Mouse (Mus musculus) hindbrain, embryonic 14.5 days (tissue): ENCODE measurements around the gene F11r. TPM values are rescaled to one million over a fixed set of nuclear protein-coding genes. Genes with fewer than 3 reads are reported as not detected.

Experiments used
- ATAC-seq: fragments of 200-750 bp; cut with Nextera tagmentation; 2 replicates; pipeline ENCODE4 v1.8.0; 2017; ENCODE audit warnings: moderate number of reproducible peaks, mild to moderate bottlenecking, moderate TSS enrichment, moderate library complexity; ENCODE audit not compliant: low FRiP score
- DNase-seq: peaks from one replicate; pipeline ENCODE4 v3.0.0-alpha.2; 2015; ENCODE audit warnings: low spot score
- H3K27ac ChIP-seq: fragments of 300-500 bp; sonication (generic); 2 replicates; pipeline ENCODE4 v1.5.1; 2014; ENCODE audit warnings: mild to moderate bottlenecking, moderate library complexity
- H3K27me3 ChIP-seq: fragments of 300-500 bp; sonication (generic); 2 replicates; pipeline ENCODE4 v1.6.1; 2014; ENCODE audit warnings: mild to moderate bottlenecking, low read length, mixed read lengths; ENCODE audit not compliant: control insufficient read depth, insufficient read depth
- H3K36me3 ChIP-seq: fragments of 300-500 bp; sonication (generic); replicated peaks from 2 replicates; pipeline ENCODE4 v1.6.1; 2014; ENCODE audit not compliant: control insufficient read depth, insufficient read depth
- H3K4me1 ChIP-seq: fragments of 300-500 bp; sonication (generic); replicated peaks from 2 replicates; pipeline ENCODE4 v1.6.1; 2014; ENCODE audit warnings: antibody characterized with exemption, low read length, mixed read lengths; ENCODE audit not compliant: control insufficient read depth, insufficient read depth
- H3K4me2 ChIP-seq: fragments of 300-500 bp; sonication (generic); replicated peaks from 2 replicates; pipeline ENCODE4 v1.6.1; 2014; ENCODE audit warnings: mild to moderate bottlenecking, moderate library complexity
- H3K4me3 ChIP-seq: fragments of 300-500 bp; sonication (generic); replicated peaks from 2 replicates; pipeline ENCODE4 v1.5.1; 2014; ENCODE audit warnings: mild to moderate bottlenecking, low read length
- H3K9ac ChIP-seq: fragments of 300-500 bp; sonication (generic); 2 replicates; pipeline ENCODE4 v1.6.1; 2014
- H3K9me3 ChIP-seq: fragments of 300-500 bp; sonication (generic); 2 replicates; pipeline ENCODE4 v1.6.1; 2016; ENCODE audit warnings: low read length; ENCODE audit not compliant: control insufficient read depth
- WGBS: fragments of 180-500 bp; shearing (Covaris S2); extraction: QIAGEN DNeasy Blood & Tissue Kit; methylation state at CpG from one replicate; pipeline ENCODE4 v1.1.7; 2014; 5-methylcytosine and 5-hydroxymethylcytosine counted together
- polyA plus RNA-seq: library from polyadenylated mRNA; unstranded; fragments of >200 nt; fragmentation: Nextera tagmentation; extraction: Ambion mirVana; gene quantifications from 2 replicates; pipeline ENCODE4 v1.2.1, GENCODE M21; 2014

Gene F11r
- polyA plus RNA-seq, 1 experiment from 2014 or later = 14.0 TPM

DNA sequence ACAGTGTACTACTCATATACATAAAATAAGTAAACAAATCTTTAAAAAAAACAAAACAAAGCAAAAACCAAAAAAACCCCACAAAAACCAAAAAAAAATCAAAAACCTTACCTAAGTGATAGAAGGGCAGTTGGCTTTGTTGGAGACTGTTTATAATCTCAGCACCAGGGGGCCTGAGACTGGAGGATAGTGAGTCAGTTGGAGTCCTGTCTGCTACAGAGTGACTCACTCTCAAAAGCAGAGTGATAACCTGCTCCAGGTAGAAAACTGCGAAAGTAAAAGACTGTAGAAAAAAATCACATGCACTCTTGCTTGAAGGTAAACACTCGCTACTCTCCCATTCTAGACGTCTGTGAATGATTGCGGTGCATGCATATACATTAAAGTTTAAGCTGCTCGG lies 7.7 kb downstream of the F11r start:
- no peak overlapping the region for H3K4me2 ChIP-seq
- H3K36me3 ChIP-seq = no peaks in the 10 kb centered on the region
- H3K9ac ChIP-seq = no peak overlapping the region
- no peak overlapping the region for H3K4me3 ChIP-seq
- no peak overlapping the region for H3K27ac ChIP-seq
- DNase-seq (no peak), ATAC-seq (no peak)
- peaks cover 6% of the 10 kb centered on the region for H3K9me3 ChIP-seq
- 93% methylated on average over 5 of the region's 5 CpGs for WGBS
- peaks cover under 1% of the 10 kb centered on the region; the same call in 1 of the 2 replicates for H3K27me3 ChIP-seq
- H3K4me1 ChIP-seq = no peaks in the 10 kb centered on the region

DNA sequence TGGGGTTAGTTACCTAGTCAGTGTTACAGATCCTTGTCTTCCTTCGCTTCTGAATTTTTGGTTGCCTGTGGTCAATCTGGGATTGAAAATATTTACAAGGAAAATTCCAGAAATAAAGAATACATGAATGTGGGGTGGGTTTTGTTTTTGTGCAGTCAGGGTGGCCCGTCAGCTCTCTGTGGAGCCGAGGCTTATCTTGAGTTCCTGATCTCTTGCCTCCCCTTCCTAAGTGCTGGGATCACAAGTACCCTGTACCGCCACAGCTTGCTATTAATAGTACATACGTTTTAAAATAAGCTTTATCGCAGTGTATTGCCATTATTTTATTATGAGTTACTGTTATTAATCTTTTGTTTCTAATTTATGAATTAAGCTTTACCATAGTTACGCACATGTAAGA lies 9.5 kb downstream of the F11r start:
- Histone ChIP-seq H3K36me3 (no peaks in the 10 kb centered on the region), H3K9me3 (peaks cover 6% of the 10 kb centered on the region), H3K4me2 (no peak overlapping the region), H3K9ac (no peak overlapping the region), H3K4me1 (no peaks in the 10 kb centered on the region), H3K4me3 (no peak overlapping the region), H3K27ac (no peak overlapping the region), H3K27me3 (no peaks in the 10 kb centered on the region)
- WGBS = 80% methylated on average over 7 of the region's 7 CpGs
- ATAC-seq (no peak), DNase-seq (no peak)

DNA sequence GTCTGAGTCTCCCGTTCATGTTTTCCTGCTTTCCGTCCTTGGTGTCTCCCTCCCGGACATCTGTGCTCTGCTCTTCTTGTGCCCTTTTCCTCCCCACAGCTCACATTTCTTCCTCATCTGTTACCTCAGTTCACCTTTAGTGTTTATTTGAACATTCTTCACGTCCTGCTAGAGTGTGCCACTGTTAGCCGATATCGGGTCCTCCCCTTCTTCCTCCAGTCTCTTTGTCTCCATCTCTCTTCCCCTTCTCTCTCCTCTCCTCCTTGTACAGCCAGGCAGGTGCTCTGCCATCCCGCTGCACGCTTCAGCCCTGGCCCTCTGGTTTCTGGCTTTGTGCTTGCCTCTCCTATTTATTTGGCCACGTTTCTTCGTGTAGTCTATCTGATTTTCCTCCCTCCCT lies 10.4 kb downstream of the F11r start:
- Histone ChIP-seq H3K36me3 (no peaks in the 10 kb centered on the region), H3K27ac (no peak overlapping the region), H3K9ac (no peak overlapping the region), H3K27me3 (no peaks in the 10 kb centered on the region), H3K4me1 (no peaks in the 10 kb centered on the region), H3K9me3 (peaks cover 6% of the 10 kb centered on the region), H3K4me3 (no peak overlapping the region), H3K4me2 (no peak overlapping the region)
- ATAC-seq (no peak), DNase-seq (no peak)
- WGBS = 79% methylated on average over 10 of the region's 10 CpGs

DNA sequence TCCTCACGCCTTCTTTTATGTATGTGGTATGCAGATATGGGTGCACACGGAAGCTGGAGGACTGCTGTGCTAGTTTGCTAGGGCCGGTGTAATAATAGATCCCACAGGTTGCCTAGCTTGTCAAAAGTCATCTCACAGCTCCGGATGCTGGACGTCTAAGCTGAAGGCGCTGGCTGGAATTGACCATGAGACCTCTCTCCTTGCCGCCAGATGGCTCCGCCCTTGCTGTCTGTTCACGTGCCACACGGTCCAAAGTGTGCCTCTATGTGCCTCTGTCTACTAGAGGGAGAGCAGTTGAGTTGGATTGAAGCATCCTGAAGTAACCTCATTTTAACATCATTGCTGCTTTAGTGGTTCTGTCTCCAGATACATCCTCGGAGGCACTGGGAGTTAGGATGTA lies 12.7 kb downstream of the F11r start:
- H3K27me3 ChIP-seq = no peaks in the 10 kb centered on the region
- H3K4me1 ChIP-seq = no peaks in the 10 kb centered on the region
- no peak overlapping the region for H3K9ac ChIP-seq
- H3K9me3 ChIP-seq = no peaks in the 10 kb centered on the region
- 87% methylated on average over 11 of the region's 11 CpGs for WGBS
- no peak for ATAC-seq
- no peak overlapping the region for H3K4me2 ChIP-seq
- no peak overlapping the region for H3K27ac ChIP-seq
- DNase-seq = no peak
- H3K36me3 ChIP-seq = no peaks in the 10 kb centered on the region
- H3K4me3 ChIP-seq = no peak overlapping the region

DNA sequence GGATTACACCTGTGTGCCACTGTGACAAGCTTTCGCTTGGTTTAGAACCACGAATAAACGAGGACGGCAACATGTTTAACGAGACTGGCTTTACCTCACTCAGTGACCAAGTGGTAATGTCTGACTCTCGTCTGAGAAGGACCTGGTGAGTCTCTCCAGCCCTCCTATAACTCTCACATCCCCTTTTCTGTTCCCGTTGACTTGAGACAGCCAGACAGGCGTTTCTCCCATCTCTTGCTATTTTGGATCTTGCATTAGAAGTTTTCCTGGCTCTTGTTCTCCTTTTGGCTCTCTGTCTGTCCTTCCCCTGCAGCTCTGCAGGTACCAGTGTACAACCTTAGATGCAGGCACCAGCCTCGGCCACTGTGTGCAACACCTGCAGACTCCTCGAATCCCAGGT lies 13.7 kb downstream of the F11r start:
- Histone ChIP-seq H3K36me3 (no peaks in the 10 kb centered on the region), H3K9ac (no peak overlapping the region), H3K4me3 (no peak overlapping the region), H3K4me2 (no peak overlapping the region), H3K27me3 (no peaks in the 10 kb centered on the region), H3K4me1 (no peaks in the 10 kb centered on the region), H3K27ac (no peak overlapping the region), H3K9me3 (no peaks in the 10 kb centered on the region)
- ATAC-seq = no peak
- DNase-seq = no peak
- 88% methylated on average over 10 of the region's 10 CpGs for WGBS

DNA sequence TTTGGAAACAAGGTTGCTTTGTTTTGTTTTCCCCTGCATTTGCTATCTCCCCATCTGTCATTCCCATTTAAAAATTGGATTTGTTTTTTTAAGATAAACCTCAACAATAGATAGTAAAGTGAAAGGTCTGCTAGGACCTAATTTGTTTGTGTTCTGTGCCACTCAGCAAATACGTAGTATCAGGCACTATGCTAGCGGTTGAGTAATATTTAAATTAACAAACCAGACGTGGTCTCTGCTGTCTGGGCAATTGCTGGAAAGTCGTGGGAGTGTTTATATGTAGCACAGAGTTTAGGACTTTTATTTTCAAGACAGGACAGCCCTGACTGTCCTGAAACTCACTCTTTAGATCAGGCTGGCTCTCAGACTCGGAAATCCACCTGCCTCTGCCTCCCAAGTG lies 15.2 kb downstream of the F11r start:
- H3K9me3 ChIP-seq = no peaks in the 10 kb centered on the region
- H3K27ac ChIP-seq = no peak overlapping the region
- 77% methylated on average over 5 of the region's 5 CpGs for WGBS

DNA sequence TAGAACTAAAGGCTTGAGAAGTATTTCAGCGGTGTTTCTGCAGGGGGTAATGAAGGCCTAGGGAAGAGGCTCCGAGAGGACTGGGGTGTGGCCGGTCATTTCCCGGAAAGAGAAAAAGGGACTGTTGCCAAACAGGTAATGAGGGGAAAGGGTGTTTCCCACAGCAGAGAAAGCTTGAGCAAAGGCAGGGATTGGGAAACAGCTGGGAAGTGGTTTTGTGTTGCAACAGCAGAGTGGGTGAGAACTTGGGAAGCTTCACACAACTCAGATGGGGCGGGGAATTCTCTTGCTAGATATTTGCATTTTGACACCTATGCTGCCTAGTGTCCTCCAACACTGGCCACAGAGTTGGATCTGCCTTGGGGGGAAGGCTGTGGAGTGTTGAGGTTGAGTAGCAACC lies 15.6 kb downstream of the F11r start:
- no peak overlapping the region for H3K9ac ChIP-seq
- DNase-seq = no peak
- H3K4me2 ChIP-seq = no peak overlapping the region
- H3K27ac ChIP-seq = no peak overlapping the region
- no peaks in the 10 kb centered on the region for H3K27me3 ChIP-seq
- no peaks in the 10 kb centered on the region for H3K9me3 ChIP-seq
- H3K4me3 ChIP-seq = no peak overlapping the region
- ATAC-seq = no peak
- no peaks in the 10 kb centered on the region for H3K4me1 ChIP-seq
- WGBS = 94% methylated on average over 5 of the region's 5 CpGs
- H3K36me3 ChIP-seq = no peaks in the 10 kb centered on the region

More for the DNA sequence above, 15.2 kb downstream of the F11r start:
- H3K4me1 ChIP-seq = no peaks in the 10 kb centered on the region
- no peak overlapping the region for H3K4me2 ChIP-seq
- H3K4me3 ChIP-seq = no peak overlapping the region
- no peaks in the 10 kb centered on the region for H3K36me3 ChIP-seq
- no peak for DNase-seq
- no peak for ATAC-seq
- H3K9ac ChIP-seq = no peak overlapping the region
- no peaks in the 10 kb centered on the region for H3K27me3 ChIP-seq

DNA sequence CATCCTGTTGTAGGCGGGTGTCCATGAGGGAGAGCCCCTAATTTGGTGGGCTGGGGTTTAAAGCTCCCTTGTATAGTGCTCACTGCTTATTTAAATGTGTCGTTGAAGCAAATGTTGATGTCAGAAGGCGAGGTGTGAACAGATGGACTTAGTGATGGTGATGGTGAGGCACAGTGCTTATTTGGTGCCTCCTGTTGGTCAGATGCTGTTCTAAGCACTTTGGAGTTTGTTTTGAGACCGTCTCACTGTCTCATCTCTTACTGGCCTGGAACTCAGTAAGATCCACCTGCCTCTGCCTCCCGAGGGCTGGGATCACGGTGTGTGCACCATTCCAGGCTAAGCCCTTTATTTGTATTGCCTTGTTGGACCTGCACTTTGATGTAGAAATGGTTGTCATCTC lies 17.6 kb downstream of the F11r start:
- no peak for DNase-seq
- Histone ChIP-seq H3K4me3 (no peak overlapping the region), H3K9me3 (no peaks in the 10 kb centered on the region), H3K9ac (no peak overlapping the region), H3K27me3 (no peaks in the 10 kb centered on the region), H3K4me2 (no peak overlapping the region), H3K4me1 (peaks cover 3% of the 10 kb centered on the region; the same call in 1 of the 2 replicates), H3K27ac (no peak overlapping the region), H3K36me3 (no peaks in the 10 kb centered on the region)
- 85% methylated on average over 6 of the region's 6 CpGs for WGBS
- ATAC-seq = no peak

DNA sequence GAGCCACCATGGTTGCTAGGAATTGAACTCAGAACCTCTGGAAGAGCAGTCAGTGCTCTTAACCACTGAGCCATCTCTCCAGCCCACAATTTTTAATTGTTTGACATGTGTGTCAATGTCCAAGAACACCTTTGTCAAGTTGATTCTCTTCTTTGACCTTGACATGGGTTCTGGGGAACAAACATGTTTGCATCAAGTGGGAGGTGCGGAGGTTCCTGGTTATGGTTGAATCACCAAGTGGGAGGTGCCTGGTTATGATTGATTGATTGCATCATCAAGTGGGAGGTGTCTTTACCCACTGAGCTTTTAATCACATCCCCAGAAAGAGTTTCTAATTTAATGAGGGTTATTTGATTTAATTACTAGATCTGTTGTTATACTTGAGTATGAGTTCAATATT lies 20.2 kb downstream of the F11r start:
- no peak overlapping the region for H3K27ac ChIP-seq
- no peaks in the 10 kb centered on the region for H3K36me3 ChIP-seq
- H3K27me3 ChIP-seq = no peaks in the 10 kb centered on the region
- DNase-seq (no peak), ATAC-seq (no peak)
- H3K9ac ChIP-seq = no peak overlapping the region
- H3K4me3 ChIP-seq = no peak overlapping the region
- H3K4me1 ChIP-seq = peaks cover 7% of the 10 kb centered on the region; the same call in 1 of the 2 replicates
- H3K9me3 ChIP-seq = no peaks in the 10 kb centered on the region
- WGBS = 95% methylated on average over 1 of the region's 1 CpGs
- H3K4me2 ChIP-seq = no peak overlapping the region

DNA sequence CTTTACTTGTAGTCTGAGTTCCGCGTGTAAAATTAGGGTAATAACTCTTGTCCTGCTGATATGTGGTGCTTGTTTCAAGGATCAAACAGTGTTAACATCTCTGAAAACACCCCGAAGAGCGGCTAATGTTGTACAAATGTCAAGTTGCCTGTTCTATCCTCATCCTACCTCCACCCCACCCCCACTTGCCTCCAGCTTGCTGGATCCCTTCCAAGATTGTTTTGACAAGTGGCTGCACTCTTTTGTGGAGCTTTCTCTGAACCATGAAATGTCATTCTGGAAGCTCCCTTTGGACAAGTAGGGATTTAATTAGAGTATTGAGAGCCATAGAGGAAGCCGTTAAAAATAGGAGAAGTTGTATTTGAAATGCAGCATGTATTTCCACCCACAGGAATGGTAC lies 22.5 kb downstream of the F11r start:
- ATAC-seq = no peak
- H3K4me2 ChIP-seq = no peak overlapping the region

More for the DNA sequence above, 22.5 kb downstream of the F11r start:
- no peak overlapping the region for H3K4me3 ChIP-seq
- H3K27ac ChIP-seq = no peak overlapping the region
- peaks cover 7% of the 10 kb centered on the region; the same call in 1 of the 2 replicates for H3K4me1 ChIP-seq
- peak; percentile 38 for DNase-seq
- H3K36me3 ChIP-seq = no peaks in the 10 kb centered on the region
- no peak overlapping the region for H3K9ac ChIP-seq
- no peaks in the 10 kb centered on the region for H3K9me3 ChIP-seq
- 49% methylated on average over 5 of the region's 5 CpGs for WGBS
- no peaks in the 10 kb centered on the region for H3K27me3 ChIP-seq
